Mouse (Mus musculus) myocyte (in vitro differentiated cells): ENCODE measurements around the gene Cbarp. TPM values are rescaled to one million over a fixed set of nuclear protein-coding genes. Genes with fewer than 3 reads are reported as not detected.
A peak's percentile ranks its signal among the peaks of the same experiment; 100 is the strongest.

Experiments used
- H3K27me3 ChIP-seq: one replicate; pipeline ENCODE4 v1.6.1; 2011; ENCODE audit not compliant: control insufficient read depth, insufficient read depth, insufficient read length
- H3K36me3 ChIP-seq: one replicate; pipeline ENCODE4 v1.6.1; 2011; ENCODE audit not compliant: control insufficient read depth, insufficient read depth
- H3K4me2 ChIP-seq: one replicate; pipeline ENCODE4 v1.6.1; 2011; ENCODE audit warnings: low read depth, control low read depth
- H3K4me3 ChIP-seq: one replicate; pipeline ENCODE4 v1.5.1; 2011; ENCODE audit warnings: mild to moderate bottlenecking, control low read depth, moderate library complexity
- H3K79me2 ChIP-seq: one replicate; pipeline ENCODE4 v1.6.1; 2011; ENCODE audit not compliant: control insufficient read depth, insufficient read depth
- H3ac ChIP-seq: one replicate; pipeline ENCODE4 v1.6.1; 2011; ENCODE audit not compliant: control insufficient read depth, insufficient read length
- CEBPB ChIP-seq: IDR thresholded peaks from 2 replicates; pipeline ENCODE4 v1.6.1; 2011; ENCODE audit warnings: mild to moderate bottlenecking, moderate library complexity; ENCODE audit not compliant: poor library complexity, insufficient read depth, severe bottlenecking
- E2F4 ChIP-seq: IDR thresholded peaks from one replicate; pipeline ENCODE4 v1.6.1; 2011; ENCODE audit warnings: mild to moderate bottlenecking, control low read depth, moderate library complexity; ENCODE audit not compliant: insufficient read depth
- MAX ChIP-seq: IDR thresholded peaks from one replicate; pipeline ENCODE4 v1.6.1; 2011; ENCODE audit warnings: low read depth, mild to moderate bottlenecking, control low read depth
- MYOD1 ChIP-seq, 3 experiments: IDR thresholded peaks; one replicate each; pipeline ENCODE4 v1.6.1; 2011; ENCODE audit warnings: control low read depth in 2 of 3, low read depth in 2 of 3, mild to moderate bottlenecking in 2 of 3, moderate library complexity in 1 of 3; ENCODE audit not compliant: insufficient read length in 2 of 3, control insufficient read depth in 1 of 3
- MYOG ChIP-seq, 3 experiments: IDR thresholded peaks; one replicate each; pipeline ENCODE4 v1.6.1; 2011; ENCODE audit warnings: control low read depth in 2 of 3, low read depth in 2 of 3, mild to moderate bottlenecking in 2 of 3; ENCODE audit not compliant: insufficient read length in 2 of 3, control insufficient read depth in 1 of 3, insufficient read depth in 1 of 3
- POLR2A ChIP-seq: IDR thresholded peaks from one replicate; pipeline ENCODE4 v1.6.1; 2011; ENCODE audit warnings: low read depth, mild to moderate bottlenecking, control low read depth, moderate library complexity; ENCODE audit not compliant: insufficient read length
- POLR2AphosphoS2 ChIP-seq: IDR thresholded peaks from one replicate; pipeline ENCODE4 v1.6.1; 2011; ENCODE audit warnings: low read depth, control low read depth; ENCODE audit not compliant: insufficient read length
- REST ChIP-seq: IDR thresholded peaks from one replicate; pipeline ENCODE4 v1.6.1; 2011; ENCODE audit warnings: mild to moderate bottlenecking, control low read depth, moderate library complexity; ENCODE audit not compliant: insufficient read depth, insufficient read length
- SRF ChIP-seq: IDR thresholded peaks from one replicate; pipeline ENCODE4 v1.6.1; 2011; ENCODE audit warnings: low read depth; ENCODE audit not compliant: control insufficient read depth, insufficient read length
- TCF12 ChIP-seq: IDR thresholded peaks from one replicate; pipeline ENCODE4 v1.6.1; 2011; ENCODE audit warnings: mild to moderate bottlenecking, control low read depth; ENCODE audit not compliant: poor library complexity, insufficient read depth, severe bottlenecking
- TCF3 ChIP-seq: IDR thresholded peaks from one replicate; pipeline ENCODE4 v1.6.1; 2011; ENCODE audit warnings: low read depth, control low read depth; ENCODE audit not compliant: insufficient read length
- USF1 ChIP-seq: IDR thresholded peaks from one replicate; pipeline ENCODE4 v1.6.1; 2011; ENCODE audit warnings: low read depth, mild to moderate bottlenecking, control low read depth, moderate library complexity
- polyA plus RNA-seq: library from polyadenylated mRNA; unstranded; fragments of >200 nt; fragmentation: generic; extraction: Trizol; gene quantifications from one replicate; pipeline ENCODE4 v1.2.1, GENCODE M21; 2012; ENCODE audit warnings: missing spikeins

Gene Cbarp
- polyA plus RNA-seq, 1 experiment: 10.0 TPM

DNA sequence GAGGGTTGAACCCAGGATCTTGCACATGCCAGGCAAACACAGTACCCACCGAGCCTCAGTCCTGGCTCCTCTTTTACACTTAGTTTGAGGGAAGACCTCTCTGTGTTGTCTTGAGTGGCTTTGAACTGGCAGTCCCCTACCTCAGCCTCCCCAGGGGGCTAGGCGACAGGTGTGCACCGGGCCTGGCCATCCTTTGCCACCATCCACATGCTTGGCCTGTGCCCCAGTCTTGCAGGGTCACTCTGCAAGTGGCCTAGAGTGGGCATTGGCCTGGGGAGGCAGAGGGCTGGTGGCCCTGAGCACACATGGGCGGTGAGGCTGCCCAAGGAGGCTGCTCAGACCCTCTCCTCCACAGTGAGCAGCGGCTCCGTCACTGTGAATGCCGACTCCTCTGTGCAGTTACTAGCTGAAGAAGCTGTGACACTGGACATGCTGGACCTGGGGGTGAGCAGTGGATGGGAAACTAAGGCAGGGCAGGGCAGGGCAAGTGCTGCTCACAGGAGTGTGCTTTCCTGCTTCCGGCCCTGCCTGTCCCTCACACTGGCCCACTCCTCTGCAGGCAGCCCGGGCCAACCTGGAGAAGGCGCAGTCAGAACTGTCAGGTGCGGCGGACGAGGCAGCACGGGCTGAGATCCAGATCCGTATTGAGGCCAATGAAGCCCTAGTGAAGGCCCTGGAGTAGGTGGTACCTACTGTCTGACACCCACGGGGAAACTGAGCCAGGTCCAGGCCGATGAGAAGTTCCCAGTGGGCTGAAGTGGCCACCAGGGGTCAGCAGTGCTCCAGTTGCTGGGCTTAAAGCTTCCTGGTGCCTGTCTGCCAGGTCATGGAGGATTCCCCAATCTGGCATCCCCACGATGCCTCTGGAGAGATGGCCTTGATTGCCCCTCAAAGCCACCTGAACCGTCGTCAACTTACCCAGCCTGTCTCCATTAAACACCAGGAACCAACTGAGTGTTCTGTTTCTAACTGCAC is 4.5 kb upstream of the Cbarp start:
- H3K4me2 ChIP-seq: peak overlapping the region; percentile 54
- H3K36me3 ChIP-seq: peaks cover 15% of the 10 kb centered on the region
- peaks cover 37% of the 10 kb centered on the region for H3K79me2 ChIP-seq
- peak overlapping the region; percentile 2 for H3K4me3 ChIP-seq
- H3K27me3 ChIP-seq: no peaks in the 10 kb centered on the region
- no peak overlapping the region for H3ac ChIP-seq
- no peak for TF ChIP-seq MAX
- peak; percentile 31 for TF ChIP-seq POLR2AphosphoS2
- TF ChIP-seq SRF: peak; percentile 13
- no peak for TF ChIP-seq MYOG (IDR thresholded peaks at IDR 0.05; ENCODE audit: control insufficient read depth in 1 of 3, insufficient read depth in 1 of 3, insufficient read length in 2 of 3, low read depth in 2 of 3)
- no peak for TF ChIP-seq TCF3
- no peak for TF ChIP-seq E2F4
- TF ChIP-seq REST: no peak
- no peak for TF ChIP-seq CEBPB
- peak in 1 of 3 experiments; percentile 31 for TF ChIP-seq MYOD1 (IDR thresholded peaks at IDR 0.05; ENCODE audit: control insufficient read depth in 1 of 3, insufficient read length in 2 of 3, low read depth in 2 of 3)
- peak; percentile 41 for TF ChIP-seq POLR2A
- no peak for TF ChIP-seq TCF12
- TF ChIP-seq USF1: no peak

DNA sequence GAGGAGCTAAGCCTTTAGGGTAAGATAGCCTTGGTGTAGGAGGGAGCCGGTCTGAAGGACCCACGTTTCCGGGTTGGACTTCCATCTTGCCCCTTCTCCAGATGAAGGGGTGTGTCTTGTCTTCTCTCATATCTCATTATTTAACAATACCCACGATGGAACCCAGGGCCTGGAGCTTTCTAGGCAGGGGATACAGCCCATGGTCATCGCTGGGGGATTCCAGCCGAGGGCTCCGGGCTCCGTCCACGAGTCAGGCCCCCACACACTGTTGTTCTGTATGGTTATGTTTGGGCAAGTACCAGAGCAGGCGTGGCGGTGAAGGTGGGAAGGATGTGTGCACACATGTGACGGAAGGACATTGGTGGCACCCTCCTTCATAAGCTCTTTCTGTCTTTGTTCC is 3.5 kb upstream of the Cbarp start:
- no peaks in the 10 kb centered on the region for H3K27me3 ChIP-seq
- H3K4me2 ChIP-seq: peak overlapping the region; percentile 96
- TF ChIP-seq E2F4 (no peak), MYOD1 (IDR thresholded peaks at IDR 0.05; ENCODE audit: control insufficient read depth in 1 of 3, insufficient read length in 2 of 3, low read depth in 2 of 3) (no peak), POLR2AphosphoS2 (no peak), CEBPB (no peak), TCF3 (no peak), TCF12 (no peak)
- H3K79me2 ChIP-seq: peaks cover 31% of the 10 kb centered on the region
- H3K4me3 ChIP-seq: peak overlapping the region; percentile 63
- no peak overlapping the region for H3ac ChIP-seq
- H3K36me3 ChIP-seq: peaks cover 15% of the 10 kb centered on the region

DNA sequence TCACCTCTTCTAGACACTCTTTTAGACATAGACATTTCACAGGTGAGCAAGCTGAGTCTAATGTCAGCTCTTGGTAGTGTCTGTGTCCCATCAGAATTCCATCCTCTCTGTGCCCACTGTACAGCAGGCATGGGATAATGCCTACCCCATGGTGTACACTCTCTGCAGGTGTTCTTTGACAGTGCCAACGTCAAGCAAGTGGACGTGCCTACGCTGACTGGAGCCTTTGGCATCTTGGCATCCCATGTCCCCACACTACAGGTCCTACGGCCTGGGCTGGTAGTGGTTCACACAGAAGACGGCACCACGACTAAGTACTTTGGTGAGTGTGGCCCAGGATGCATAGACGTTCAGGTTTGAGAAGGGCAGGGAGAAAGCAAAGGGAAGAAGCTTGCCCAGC is 3.0 kb upstream of the Cbarp start:
- peaks cover 31% of the 10 kb centered on the region for H3K79me2 ChIP-seq
- no peak overlapping the region for H3ac ChIP-seq
- H3K36me3 ChIP-seq: peaks cover 15% of the 10 kb centered on the region
- no peaks in the 10 kb centered on the region for H3K27me3 ChIP-seq
- H3K4me3 ChIP-seq: peak overlapping the region; percentile 63
- TF ChIP-seq E2F4: no peak
- peak; percentile 11 for TF ChIP-seq POLR2AphosphoS2
- peak overlapping the region; percentile 96 for H3K4me2 ChIP-seq

DNA sequence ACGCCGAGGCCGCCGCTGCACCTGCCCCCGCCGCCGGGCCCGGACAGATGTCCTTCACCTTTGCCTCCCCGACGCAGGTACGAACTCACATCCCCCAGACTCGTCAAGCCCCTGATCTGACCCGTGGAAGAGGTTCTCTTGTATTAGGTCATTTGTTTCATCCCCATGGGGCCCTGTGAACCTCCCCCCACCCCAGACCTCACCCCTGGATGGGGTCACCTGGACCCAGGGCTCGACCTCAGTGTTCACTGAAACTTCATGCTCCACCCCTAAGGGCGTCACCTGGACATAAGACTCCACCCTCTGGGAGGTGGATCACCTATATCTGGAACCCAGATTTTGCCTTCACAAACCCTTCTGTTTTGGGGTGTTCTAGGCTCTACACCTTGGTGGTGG is 1.9 kb upstream of the Cbarp start:
- H3ac ChIP-seq: peak overlapping the region; percentile 26
- peaks cover 31% of the 10 kb centered on the region for H3K79me2 ChIP-seq
- H3K4me2 ChIP-seq: peak overlapping the region; percentile 96
- peak overlapping the region; percentile 63 for H3K4me3 ChIP-seq
- TF ChIP-seq REST: no peak
- no peak for TF ChIP-seq USF1
- TF ChIP-seq SRF: no peak
- no peak for TF ChIP-seq TCF3
- TF ChIP-seq E2F4: no peak
- TF ChIP-seq MYOG (IDR thresholded peaks at IDR 0.05; ENCODE audit: control insufficient read depth in 1 of 3, insufficient read depth in 1 of 3, insufficient read length in 2 of 3, low read depth in 2 of 3): no peak
- no peak for TF ChIP-seq POLR2A
- no peak for TF ChIP-seq MYOD1 (IDR thresholded peaks at IDR 0.05; ENCODE audit: control insufficient read depth in 1 of 3, insufficient read length in 2 of 3, low read depth in 2 of 3)
- no peak for TF ChIP-seq CEBPB
- no peak for TF ChIP-seq MAX
- no peak for TF ChIP-seq TCF12
- TF ChIP-seq POLR2AphosphoS2: no peak
- H3K36me3 ChIP-seq: peaks cover 15% of the 10 kb centered on the region
- no peaks in the 10 kb centered on the region for H3K27me3 ChIP-seq
